Mouse (Mus musculus) cerebellum, adult 8-10 months (tissue): ENCODE measurements at regions not wholly inside any gene's neighbourhood (a gene's known extent, or its start where the extent isn't known, plus 50 kb on each side); places are given as distances from the start of the nearest gene placed in this dataset.

ENCODE experiments used
- DNase-seq: peaks from one replicate; pipeline ENCODE4 v3.0.0; 2022

GRCm38 (mm10) chr10:65845096-65845624 lies 1250.8 kb upstream of the Jmjd1c start:
- peak; percentile 81 for DNase-seq

- peak; percentile 23 for DNase-seq
Observed at GRCm38 (mm10) chr10:65846136-65846535, 1249.8 kb upstream of the Jmjd1c start.

- no peak for DNase-seq
Observed at GRCm38 (mm10) chr10:65847622-65848021, 1248.3 kb upstream of the Jmjd1c start.

DNA sequence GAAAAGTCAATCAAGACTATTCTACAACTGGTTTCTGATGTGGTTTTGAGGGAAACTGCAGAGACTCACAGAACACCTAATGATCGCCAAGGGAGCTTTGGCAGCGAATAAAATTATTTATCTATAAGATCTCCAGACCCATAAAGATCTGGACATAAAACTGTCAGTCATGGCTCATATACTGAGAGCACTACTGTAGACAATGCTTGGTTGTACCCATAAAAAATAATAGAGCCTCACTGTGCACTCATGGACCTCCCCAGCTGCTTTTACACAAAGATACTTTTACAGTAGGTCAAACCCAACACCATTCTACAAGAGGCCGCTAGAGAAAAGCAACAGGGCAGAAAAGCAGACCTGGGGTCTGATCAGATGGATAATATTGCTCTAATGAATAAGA lies 1206.0 kb upstream of the Jmjd1c start:
- DNase-seq: no peak

- no peak for DNase-seq
Observed at GRCm38 (mm10) chr10:65907571-65907970, 1188.4 kb upstream of the Jmjd1c start.

DNA sequence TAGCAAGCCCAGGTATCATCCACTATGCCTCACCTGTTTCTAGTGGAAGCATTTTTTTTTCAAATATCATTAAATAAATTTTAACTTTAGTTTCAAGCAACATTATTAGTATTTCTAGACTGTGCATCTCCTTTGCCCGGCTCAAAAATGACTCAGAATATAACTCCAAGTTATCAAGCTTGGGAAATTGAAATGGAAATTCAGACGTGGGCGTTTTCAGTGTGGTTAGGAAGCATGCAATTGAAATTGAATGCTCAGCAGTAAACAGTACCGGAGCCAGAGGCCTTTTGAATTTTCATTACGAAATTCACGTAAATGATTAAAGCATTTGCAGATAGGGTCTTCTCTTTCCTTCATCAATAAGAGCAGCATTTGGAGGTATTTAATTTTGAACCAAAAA lies 1183.4 kb upstream of the Jmjd1c start:
- DNase-seq: no peak

- DNase-seq: no peak
Observed at GRCm38 (mm10) chr10:65932077-65932476, 1163.8 kb upstream of the Jmjd1c start.

- no peak for DNase-seq
Observed at GRCm38 (mm10) chr10:65948587-65948986, 1147.3 kb upstream of the Jmjd1c start.

- DNase-seq: no peak
Observed at GRCm38 (mm10) chr10:65962441-65962840, 1133.5 kb upstream of the Jmjd1c start.

DNA sequence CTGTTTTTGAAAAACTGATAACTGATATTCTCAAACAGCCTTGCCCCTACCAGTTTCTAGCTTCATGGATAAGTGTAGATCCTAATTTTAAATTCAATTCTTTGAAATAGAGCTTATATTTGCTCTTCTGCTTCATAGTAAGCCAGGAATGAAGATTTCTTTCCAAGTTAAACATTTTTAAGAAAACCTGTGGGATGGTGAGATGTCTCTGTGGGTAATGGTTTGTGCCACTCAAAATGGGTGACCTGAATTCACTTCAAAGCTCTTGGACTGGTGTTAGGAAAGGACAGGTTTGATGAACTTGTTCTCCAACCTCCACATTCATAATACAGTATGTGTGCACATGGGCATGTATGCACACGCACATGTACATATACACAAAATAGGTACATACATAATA lies 1126.2 kb upstream of the Jmjd1c start:
- DNase-seq: no peak
